Mouse (Mus musculus): ENCODE data around the gene Zdhhc21. TPM values are rescaled to one million over a fixed set of nuclear protein-coding genes. Genes with fewer than 3 reads are reported as not detected.

Gene Zdhhc21
- total RNA-seq, 1 experiment from 2014 or later = 18.5 TPM

GRCm38 (mm10) chr4:82815296-82815695 lies 44.5 kb downstream of the Zdhhc21 start:
- ATAC-seq (replicated peaks in 1 of 2; ENCODE audit: insufficient read depth in 1 of 2, low FRiP score in 2 of 2, low TSS enrichment in 1 of 2, low read depth in 1 of 2, poor library complexity in 2 of 2, severe bottlenecking in 2 of 2) = no peak

GRCm38 (mm10) chr4:82813356-82813755 lies 46.4 kb downstream of the Zdhhc21 start:
- no peak for ATAC-seq (replicated peaks in 1 of 2; ENCODE audit: insufficient read depth in 1 of 2, low FRiP score in 2 of 2, low TSS enrichment in 1 of 2, low read depth in 1 of 2, poor library complexity in 2 of 2, severe bottlenecking in 2 of 2)

GRCm38 (mm10) chr4:82807811-82808210 lies 51.9 kb downstream of the Zdhhc21 start:
- ATAC-seq (replicated peaks in 1 of 2; ENCODE audit: insufficient read depth in 1 of 2, low FRiP score in 2 of 2, low TSS enrichment in 1 of 2, low read depth in 1 of 2, poor library complexity in 2 of 2, severe bottlenecking in 2 of 2) = no peak

GRCm38 (mm10) chr4:82806176-82806757 lies 53.5 kb downstream of the Zdhhc21 start:
- no peak for ATAC-seq (replicated peaks in 1 of 2; ENCODE audit: insufficient read depth in 1 of 2, low FRiP score in 2 of 2, low TSS enrichment in 1 of 2, low read depth in 1 of 2, poor library complexity in 2 of 2, severe bottlenecking in 2 of 2)

GRCm38 (mm10) chr4:82804019-82804418 lies 55.7 kb downstream of the Zdhhc21 start:
- no peak for ATAC-seq (replicated peaks in 1 of 2; ENCODE audit: insufficient read depth in 1 of 2, low FRiP score in 2 of 2, low TSS enrichment in 1 of 2, low read depth in 1 of 2, poor library complexity in 2 of 2, severe bottlenecking in 2 of 2)

- ATAC-seq (replicated peaks in 1 of 2; ENCODE audit: insufficient read depth in 1 of 2, low FRiP score in 2 of 2, low TSS enrichment in 1 of 2, low read depth in 1 of 2, poor library complexity in 2 of 2, severe bottlenecking in 2 of 2) = no peak
Observed at GRCm38 (mm10) chr4:82793608-82794007, 66.2 kb downstream of the Zdhhc21 start.

- no peak for ATAC-seq (replicated peaks in 1 of 2; ENCODE audit: insufficient read depth in 1 of 2, low FRiP score in 2 of 2, low TSS enrichment in 1 of 2, low read depth in 1 of 2, poor library complexity in 2 of 2, severe bottlenecking in 2 of 2)
Observed at GRCm38 (mm10) chr4:82792906-82793580, 66.7 kb downstream of the Zdhhc21 start.

GRCm38 (mm10) chr4:82765513-82766216 lies 94.1 kb downstream of the Zdhhc21 start:
- ATAC-seq (replicated peaks in 1 of 2; ENCODE audit: insufficient read depth in 1 of 2, low FRiP score in 2 of 2, low TSS enrichment in 1 of 2, low read depth in 1 of 2, poor library complexity in 2 of 2, severe bottlenecking in 2 of 2) = no peak

GRCm38 (mm10) chr4:82763586-82763985 lies 96.2 kb downstream of the Zdhhc21 start:
- ATAC-seq (replicated peaks in 1 of 2; ENCODE audit: insufficient read depth in 1 of 2, low FRiP score in 2 of 2, low TSS enrichment in 1 of 2, low read depth in 1 of 2, poor library complexity in 2 of 2, severe bottlenecking in 2 of 2) = no peak

GRCm38 (mm10) chr4:82762430-82763119 lies 97.2 kb downstream of the Zdhhc21 start:
- ATAC-seq (replicated peaks in 1 of 2; ENCODE audit: insufficient read depth in 1 of 2, low FRiP score in 2 of 2, low TSS enrichment in 1 of 2, low read depth in 1 of 2, poor library complexity in 2 of 2, severe bottlenecking in 2 of 2) = no peak

GRCm38 (mm10) chr4:82756295-82756626 lies 103.5 kb downstream of the Zdhhc21 start:
- ATAC-seq (replicated peaks in 1 of 2; ENCODE audit: insufficient read depth in 1 of 2, low FRiP score in 2 of 2, low TSS enrichment in 1 of 2, low read depth in 1 of 2, poor library complexity in 2 of 2, severe bottlenecking in 2 of 2) = no peak

- no peak for ATAC-seq (replicated peaks in 1 of 2; ENCODE audit: insufficient read depth in 1 of 2, low FRiP score in 2 of 2, low TSS enrichment in 1 of 2, low read depth in 1 of 2, poor library complexity in 2 of 2, severe bottlenecking in 2 of 2)
Observed at GRCm38 (mm10) chr4:82755616-82756294, 104.0 kb downstream of the Zdhhc21 start.

Other genes with a start within 250 kb of the Zdhhc21 start
- 0.10 and 0.13 TPM in 2 replicates for gene Nfib, start 154.2 kb downstream of the Zdhhc21 start, total RNA-seq (2017)
- gene Cer1, start 25.2 kb upstream of the Zdhhc21 start, total RNA-seq (2017) = not detected in 2 replicates
- gene Frem1, start 192.4 kb upstream of the Zdhhc21 start, total RNA-seq (2017) = 0.06 TPM in 1 of 2 replicates, not detected in the other

All from hematopoietic stem cell, adult 5-6 weeks (primary cell).